Mouse (Mus musculus): ENCODE results near the gene Gpatch2.

GRCm38 (mm10) chr1:187308523-187308922 lies 93.2 kb downstream of the Gpatch2 start:
- no peak for TF ChIP-seq POLR2A (IDR thresholded peaks at IDR 0.05; ENCODE audit: borderline replicate concordance, control insufficient read depth, low read depth, low read length)
- no peak for TF ChIP-seq CTCF (IDR thresholded peaks at IDR 0.05; ENCODE audit: control insufficient read depth, insufficient read depth, low read length)

Measured in bone marrow, adult 2 months (tissue).